Mouse (Mus musculus) neural tube, embryonic 11.5 days (tissue): ENCODE measurements at regions not wholly inside any gene's neighbourhood (a gene's known extent, or its start where the extent isn't known, plus 50 kb on each side); places are given as distances from the start of the nearest gene placed in this dataset.

ENCODE experiments used
- ATAC-seq: fragments of 200-750 bp; cut with Nextera tagmentation; 2 replicates; pipeline ENCODE4 v1.8.0; 2017; ENCODE audit warnings: moderate number of reproducible peaks, mild to moderate bottlenecking, moderate TSS enrichment, moderate library complexity; ENCODE audit not compliant: insufficient read depth, low FRiP score, low TSS enrichment
- DNase-seq: peaks from one replicate; pipeline ENCODE4 v3.0.0-alpha.2; 2015; ENCODE audit warnings: low spot score
- H3K27ac ChIP-seq: fragments of 300-500 bp; sonication (generic); 2 replicates; pipeline ENCODE4 v1.5.1; 2014; ENCODE audit warnings: low read depth, mild to moderate bottlenecking, low read length
- H3K27me3 ChIP-seq: fragments of 300-500 bp; sonication (generic); 2 replicates; pipeline ENCODE4 v1.6.1; 2014; ENCODE audit warnings: mild to moderate bottlenecking, low read length, mixed read lengths; ENCODE audit not compliant: control insufficient read depth, insufficient read depth
- H3K36me3 ChIP-seq: fragments of 300-500 bp; sonication (generic); 2 replicates; pipeline ENCODE4 v1.6.1; 2014; ENCODE audit warnings: mild to moderate bottlenecking, low read length, moderate library complexity, mixed read lengths; ENCODE audit not compliant: control insufficient read depth, insufficient read depth
- H3K4me1 ChIP-seq: fragments of 300-500 bp; sonication (generic); 2 replicates; pipeline ENCODE4 v1.6.1; 2014; ENCODE audit warnings: low read length, mixed read lengths; ENCODE audit not compliant: control insufficient read depth, insufficient read depth
- H3K4me2 ChIP-seq: fragments of 300-500 bp; sonication (generic); 2 replicates; pipeline ENCODE4 v1.6.1; 2014; ENCODE audit warnings: low read depth, mild to moderate bottlenecking, moderate library complexity
- H3K4me3 ChIP-seq: fragments of 300-500 bp; sonication (generic); 2 replicates; pipeline ENCODE4 v1.5.1; 2014; ENCODE audit warnings: low read depth, low read length
- H3K9ac ChIP-seq: fragments of 300-500 bp; sonication (generic); 2 replicates; pipeline ENCODE4 v1.6.1; 2014; ENCODE audit warnings: mild to moderate bottlenecking, low read length
- H3K9me3 ChIP-seq: fragments of 300-500 bp; sonication (generic); 2 replicates; pipeline ENCODE4 v1.6.1; 2016; ENCODE audit warnings: low read length; ENCODE audit not compliant: control insufficient read depth
- WGBS: fragments of 180-500 bp; shearing (Covaris S2); extraction: QIAGEN DNeasy Blood & Tissue Kit; methylation state at CpG from one replicate; pipeline ENCODE4 v1.1.7; 2014; 5-methylcytosine and 5-hydroxymethylcytosine counted together

DNA sequence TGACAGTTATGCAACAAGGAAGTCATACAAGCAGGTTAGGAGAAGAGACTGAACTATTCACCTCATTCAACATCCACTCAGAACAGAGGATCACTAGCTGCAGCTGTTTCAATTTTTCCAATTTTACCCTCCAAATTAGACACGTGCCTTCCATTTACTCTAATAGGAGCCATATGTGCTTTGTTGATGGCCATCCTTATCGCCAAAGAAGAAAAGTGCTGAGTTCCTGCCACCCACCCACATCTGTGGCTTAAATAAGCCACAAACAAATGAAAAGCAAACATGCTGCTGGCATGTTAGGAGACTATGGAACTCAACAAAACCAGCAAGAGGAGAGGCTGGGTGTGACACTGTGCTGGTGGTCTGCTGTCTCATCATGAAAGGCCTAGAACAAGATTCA, 1786.1 kb downstream of the 9330182O14Rik start:
- ATAC-seq = no peak
- H3K4me1 ChIP-seq = no peaks in the 10 kb centered on the region
- H3K27ac ChIP-seq = no peak overlapping the region
- DNase-seq = no peak
- H3K36me3 ChIP-seq = no peaks in the 10 kb centered on the region
- no peaks in the 10 kb centered on the region for H3K27me3 ChIP-seq
- WGBS = 64% methylated on average over 2 of the region's 2 CpGs
- H3K9me3 ChIP-seq = no peaks in the 10 kb centered on the region
- no peak overlapping the region for H3K4me3 ChIP-seq
- no peak overlapping the region for H3K4me2 ChIP-seq
- no peak overlapping the region for H3K9ac ChIP-seq

- Histone ChIP-seq H3K27me3 (no peaks in the 10 kb centered on the region), H3K4me2 (no peak overlapping the region), H3K4me1 (no peaks in the 10 kb centered on the region), H3K9me3 (no peaks in the 10 kb centered on the region), H3K27ac (no peak overlapping the region), H3K9ac (no peak overlapping the region), H3K4me3 (no peak overlapping the region), H3K36me3 (no peaks in the 10 kb centered on the region)
- DNase-seq = no peak
- WGBS = 39% methylated on average over 2 of the region's 2 CpGs
- no peak for ATAC-seq
Observed at GRCm38 (mm10) chr15:41936697-41937096, 1802.5 kb downstream of the 9330182O14Rik start.

DNA sequence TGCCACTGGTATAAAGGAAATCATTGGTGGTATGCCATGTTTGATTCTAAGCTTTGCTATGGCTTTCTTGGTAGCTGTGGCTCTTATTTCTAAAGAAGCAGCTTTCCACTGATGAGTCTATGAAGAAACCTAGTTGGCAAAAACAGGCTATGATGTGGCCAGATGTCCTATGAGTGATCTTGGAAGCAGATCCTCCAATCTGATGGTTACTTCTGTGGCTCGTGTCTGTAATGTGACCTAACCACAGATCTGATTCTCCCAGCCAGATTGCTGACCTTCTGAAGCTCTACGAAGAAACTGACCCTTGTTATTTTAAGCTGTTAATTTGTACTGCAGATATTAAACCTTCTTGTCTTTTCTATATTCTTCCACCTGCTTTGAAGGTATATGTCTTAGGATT, 1811.1 kb downstream of the 9330182O14Rik start:
- ATAC-seq = no peak
- Histone ChIP-seq H3K4me1 (no peaks in the 10 kb centered on the region), H3K36me3 (no peaks in the 10 kb centered on the region), H3K9ac (no peak overlapping the region), H3K4me2 (no peak overlapping the region), H3K9me3 (no peaks in the 10 kb centered on the region), H3K27ac (no peak overlapping the region), H3K27me3 (no peaks in the 10 kb centered on the region), H3K4me3 (no peak overlapping the region)
- 84% methylated on average over 2 of the region's 2 CpGs for WGBS
- no peak for DNase-seq

- no peak for DNase-seq
- no peak for ATAC-seq
Observed at GRCm38 (mm10) chr15:41947888-41948287, 1813.7 kb downstream of the 9330182O14Rik start.

DNA sequence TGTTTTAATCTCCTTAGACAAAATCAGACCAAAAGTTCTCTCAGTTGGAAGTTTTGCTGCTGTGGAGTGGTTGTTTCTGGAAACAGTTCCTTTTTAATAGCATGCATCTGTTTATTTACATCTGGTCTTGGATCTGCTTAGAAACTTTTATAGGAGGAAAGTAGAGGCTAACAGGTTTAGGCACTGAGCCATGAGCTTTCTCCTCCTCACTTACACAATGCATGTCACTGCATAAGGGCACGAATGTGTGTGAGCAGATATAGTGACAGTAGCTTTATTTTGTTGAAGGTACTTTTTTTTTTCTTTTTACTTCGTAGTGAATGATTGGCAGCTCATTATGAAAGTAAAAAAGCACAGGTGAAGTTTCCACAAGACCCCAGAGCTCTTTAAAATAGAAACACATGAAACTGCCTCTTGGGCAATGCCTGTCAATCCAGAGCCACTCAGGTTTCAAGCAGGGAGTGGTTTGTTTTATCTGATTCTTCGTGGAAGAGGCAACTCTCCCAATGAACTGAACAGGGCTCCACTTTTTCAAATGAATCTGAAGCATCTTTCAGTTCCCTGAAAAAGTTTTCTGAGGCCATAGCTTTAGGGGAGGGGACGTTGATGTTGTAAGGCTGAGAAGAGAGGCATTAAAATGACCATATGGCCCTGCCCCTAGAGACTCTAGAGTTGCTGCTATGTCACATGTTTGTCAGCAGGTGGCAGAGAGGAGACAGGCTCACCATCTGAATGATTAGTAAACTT, 1814.4 kb downstream of the 9330182O14Rik start:
- H3K27ac ChIP-seq = no peak overlapping the region
- whole genome bisulfite sequencing = 48% methylated on average over 4 of the region's 4 CpGs
- H3K4me2 ChIP-seq = no peak overlapping the region
- peak; percentile 45; the same call in 1 of the 2 replicates for ATAC-seq
- no peaks in the 10 kb centered on the region for H3K27me3 ChIP-seq
- H3K4me3 ChIP-seq = no peak overlapping the region
- DNase-seq = no peak
- no peak overlapping the region for H3K9ac ChIP-seq
- no peaks in the 10 kb centered on the region for H3K9me3 ChIP-seq
- no peaks in the 10 kb centered on the region for H3K4me1 ChIP-seq
- no peaks in the 10 kb centered on the region for H3K36me3 ChIP-seq

More at GRCm38 (mm10) chr15:41947888-41948287, 1813.7 kb downstream of the 9330182O14Rik start:
- H3K9me3 ChIP-seq = no peaks in the 10 kb centered on the region
- no peaks in the 10 kb centered on the region for H3K36me3 ChIP-seq
- H3K4me2 ChIP-seq = no peak overlapping the region
- no peak overlapping the region for H3K9ac ChIP-seq
- H3K27ac ChIP-seq = no peak overlapping the region
- no peaks in the 10 kb centered on the region for H3K27me3 ChIP-seq
- no peaks in the 10 kb centered on the region for H3K4me1 ChIP-seq
- no peak overlapping the region for H3K4me3 ChIP-seq

DNA sequence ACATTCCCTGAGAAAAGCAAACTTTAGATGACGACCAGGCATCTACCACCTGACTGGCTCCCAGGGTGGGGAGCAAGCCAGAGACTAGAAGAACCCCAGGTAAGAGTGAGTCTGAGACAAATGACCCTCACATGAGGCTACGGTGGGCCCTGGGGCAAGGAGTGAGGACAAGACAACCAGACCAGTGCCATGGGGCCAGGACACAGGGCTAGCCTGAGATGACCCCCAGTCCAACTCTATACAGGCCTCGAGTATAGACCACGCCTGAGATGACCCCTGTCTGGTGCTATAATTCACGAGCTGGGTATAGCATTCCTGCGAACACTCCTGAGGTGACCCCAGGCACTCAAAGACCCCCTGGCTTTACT, 1814.9 kb downstream of the 9330182O14Rik start:
- Histone ChIP-seq H3K27ac (no peak overlapping the region), H3K4me3 (no peak overlapping the region), H3K4me1 (no peaks in the 10 kb centered on the region), H3K9ac (no peak overlapping the region), H3K9me3 (no peaks in the 10 kb centered on the region), H3K4me2 (no peak overlapping the region), H3K27me3 (no peaks in the 10 kb centered on the region), H3K36me3 (no peaks in the 10 kb centered on the region)
- DNase-seq (no peak), ATAC-seq (peak; percentile 46; the same call in 1 of the 2 replicates)
- 70% methylated on average over 6 of the region's 6 CpGs for WGBS

DNA sequence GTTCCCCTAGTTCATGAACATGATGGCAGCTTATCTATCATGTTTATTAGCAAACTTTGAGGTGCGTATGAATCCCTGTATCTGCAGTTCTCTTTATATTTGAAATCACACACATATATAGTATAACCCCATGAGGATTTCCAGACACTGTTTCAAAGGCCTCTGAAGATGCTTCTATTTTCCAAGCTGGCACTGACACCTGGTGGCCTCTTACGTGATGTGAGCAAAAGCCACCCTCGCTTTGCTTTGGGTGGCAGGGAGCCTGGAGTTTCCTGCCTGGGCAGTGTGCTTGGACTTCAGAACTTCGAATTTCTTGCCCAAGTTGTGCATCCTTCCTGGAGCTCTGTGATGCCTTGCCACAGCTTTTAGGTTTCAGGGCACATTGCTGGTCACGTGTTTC, 1817.1 kb downstream of the 9330182O14Rik start:
- H3K27me3 ChIP-seq = no peaks in the 10 kb centered on the region
- no peak overlapping the region for H3K27ac ChIP-seq
- H3K9me3 ChIP-seq = no peaks in the 10 kb centered on the region
- 70% methylated on average over 5 of the region's 5 CpGs for WGBS
- H3K4me2 ChIP-seq = no peak overlapping the region
- peak; percentile 18 for DNase-seq
- no peaks in the 10 kb centered on the region for H3K4me1 ChIP-seq
- no peak overlapping the region for H3K9ac ChIP-seq
- no peak overlapping the region for H3K4me3 ChIP-seq
- ATAC-seq = no peak
- no peaks in the 10 kb centered on the region for H3K36me3 ChIP-seq

- H3K27ac ChIP-seq = no peak overlapping the region
- no peak overlapping the region for H3K9ac ChIP-seq
- no peaks in the 10 kb centered on the region for H3K4me1 ChIP-seq
- no peaks in the 10 kb centered on the region for H3K9me3 ChIP-seq
- no peak overlapping the region for H3K4me3 ChIP-seq
- H3K27me3 ChIP-seq = no peaks in the 10 kb centered on the region
- ATAC-seq (no peak), DNase-seq (no peak)
- H3K36me3 ChIP-seq = no peaks in the 10 kb centered on the region
- H3K4me2 ChIP-seq = no peak overlapping the region
Observed at GRCm38 (mm10) chr15:41960597-41960996, 1826.4 kb downstream of the 9330182O14Rik start.

DNA sequence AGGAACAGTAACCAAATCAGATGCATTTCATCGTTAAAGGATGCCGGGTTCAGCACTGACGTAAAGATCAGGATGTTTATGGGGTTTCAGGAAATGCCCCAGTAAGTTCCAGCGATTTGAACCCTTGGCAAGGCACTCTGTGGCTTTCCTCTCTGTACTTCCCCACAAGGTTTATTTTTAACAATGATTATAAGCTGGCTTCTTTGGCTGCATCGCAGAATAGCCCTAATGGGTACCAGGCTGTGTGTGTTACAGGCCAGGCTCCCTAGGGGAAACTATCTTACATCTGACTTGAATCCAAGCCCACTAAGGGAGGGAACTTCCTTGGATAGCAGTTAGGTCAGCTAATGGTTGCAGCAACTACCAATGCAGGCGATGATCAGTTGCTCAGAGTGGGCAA, 1836.7 kb downstream of the 9330182O14Rik start:
- no peak overlapping the region for H3K27ac ChIP-seq
- no peak overlapping the region for H3K4me2 ChIP-seq
- H3K27me3 ChIP-seq = no peaks in the 10 kb centered on the region
- no peaks in the 10 kb centered on the region for H3K36me3 ChIP-seq
- H3K9me3 ChIP-seq = no peaks in the 10 kb centered on the region
- 91% methylated on average over 6 of the region's 6 CpGs for WGBS
- H3K9ac ChIP-seq = no peak overlapping the region
- H3K4me3 ChIP-seq = no peak overlapping the region
- ATAC-seq (no peak), DNase-seq (no peak)
- H3K4me1 ChIP-seq = no peaks in the 10 kb centered on the region
